Mouse (Mus musculus): ENCODE results near the gene Emg1.

GRCm38 (mm10) chr6:124746296-124746605, 34.3 kb upstream of the Emg1 start:
- TF ChIP-seq CTCF (IDR thresholded peaks at IDR 0.05; ENCODE audit: borderline replicate concordance, extremely low read depth, insufficient read depth, insufficient read length) = no peak
- no peak for TF ChIP-seq POLR2A (IDR thresholded peaks at IDR 0.05; ENCODE audit: borderline replicate concordance, extremely low read depth, insufficient read depth, insufficient read length, poor library complexity, severe bottlenecking)
